Mouse (Mus musculus) cerebellum, adult (tissue): ENCODE measurements around the gene Gm13288.
"Not testable (repeated sequence)": the region's sequence is repeated elsewhere in the genome, so short reads cannot be mapped to it uniquely, and the experiment has no call there.

Experiments used
- ATAC-seq: cut with Nextera tagmentation; 2 replicates; pipeline ENCODE4 v1.9.2; 2017; ENCODE audit warnings: mild to moderate bottlenecking, moderate library complexity, mixed read lengths; ENCODE audit not compliant: insufficient number of reproducible peaks, low FRiP score, low TSS enrichment

The Gm13288 gene

DNA sequence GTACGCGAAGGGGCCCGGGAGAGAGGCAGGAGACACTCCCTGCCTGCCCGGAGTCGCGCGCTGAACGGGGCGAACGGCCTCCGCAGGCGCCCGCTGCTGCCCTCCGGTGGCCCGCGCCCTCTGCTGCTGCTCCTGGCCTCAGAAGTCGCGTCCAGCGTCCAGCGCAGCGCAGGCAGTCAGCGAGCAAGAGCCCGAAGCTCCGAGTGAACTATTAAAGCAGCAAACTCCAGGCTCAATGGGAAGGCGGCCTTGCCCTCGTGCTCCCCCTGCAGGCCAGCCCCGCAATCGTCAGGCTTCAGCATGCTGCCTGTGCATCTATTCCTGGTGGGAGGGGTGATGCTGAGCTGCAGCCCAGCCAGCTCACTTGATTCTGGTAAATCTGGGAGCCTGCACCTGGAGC is 8.2 kb upstream of the Gm13288 start, which contains the start of gene Gm13279:
Gm13279 (plus strand) TSS at position 301 of the 400 bp plus-strand sequence.
- ATAC-seq: not testable (repeated sequence)

DNA sequence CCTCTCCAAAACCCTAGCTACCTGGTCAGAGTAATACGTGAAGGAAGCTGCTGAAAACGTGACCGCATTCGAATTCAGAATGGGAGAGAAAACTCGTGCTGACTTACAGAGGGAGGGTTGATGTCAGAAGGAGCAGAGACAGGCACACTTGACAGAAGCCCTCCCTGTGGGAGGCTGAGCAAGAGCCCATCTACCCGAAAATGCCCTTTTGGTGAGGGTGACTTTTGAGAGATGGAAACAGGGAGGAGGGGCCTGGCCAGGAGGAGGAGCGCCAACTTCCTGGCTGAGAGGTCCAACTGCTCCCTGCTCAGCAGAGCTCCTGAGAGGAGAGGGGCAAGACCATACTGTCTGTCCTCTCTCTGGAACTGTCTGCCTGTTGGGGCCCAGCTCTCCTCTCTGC is 6.0 kb upstream of the Gm13288 start, which contains the start of gene Gm13285:
Gm13285 (plus strand) TSS at position 301 of the 400 bp plus-strand sequence.
- not testable (repeated sequence) for ATAC-seq

DNA sequence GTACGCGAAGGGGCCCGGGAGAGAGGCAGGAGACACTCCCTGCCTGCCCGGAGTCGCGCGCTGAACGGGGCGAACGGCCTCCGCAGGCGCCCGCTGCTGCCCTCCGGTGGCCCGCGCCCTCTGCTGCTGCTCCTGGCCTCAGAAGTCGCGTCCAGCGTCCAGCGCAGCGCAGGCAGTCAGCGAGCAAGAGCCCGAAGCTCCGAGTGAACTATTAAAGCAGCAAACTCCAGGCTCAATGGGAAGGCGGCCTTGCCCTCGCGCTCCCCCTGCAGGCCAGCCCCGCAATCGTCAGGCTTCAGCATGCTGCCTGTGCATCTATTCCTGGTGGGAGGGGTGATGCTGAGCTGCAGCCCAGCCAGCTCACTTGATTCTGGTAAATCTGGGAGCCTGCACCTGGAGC is 2.4 kb upstream of the Gm13288 start, which contains the start of gene Gm13287:
Gm13287 (plus strand) TSS at position 301 of the 400 bp plus-strand sequence.
- ATAC-seq: not testable (repeated sequence)

DNA sequence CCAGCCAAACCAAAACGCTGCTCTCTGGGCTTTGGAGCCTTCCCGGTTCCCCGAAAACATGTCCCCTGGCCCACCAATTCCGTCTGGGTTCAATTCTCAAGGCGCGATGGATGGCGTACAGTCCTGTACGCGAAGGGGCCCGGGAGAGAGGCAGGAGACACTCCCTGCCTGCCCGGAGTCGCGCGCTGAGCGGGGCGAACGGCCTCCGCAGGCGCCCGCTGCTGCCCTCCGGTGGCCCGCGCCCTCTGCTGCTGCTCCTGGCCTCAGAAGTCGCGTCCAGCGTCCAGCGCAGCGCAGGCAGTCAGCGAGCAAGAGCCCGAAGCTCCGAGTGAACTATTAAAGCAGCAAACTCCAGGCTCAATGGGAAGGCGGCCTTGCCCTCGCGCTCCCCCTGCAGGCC is 430 bp downstream of the Gm13288 start:
- not testable (repeated sequence) for ATAC-seq

DNA sequence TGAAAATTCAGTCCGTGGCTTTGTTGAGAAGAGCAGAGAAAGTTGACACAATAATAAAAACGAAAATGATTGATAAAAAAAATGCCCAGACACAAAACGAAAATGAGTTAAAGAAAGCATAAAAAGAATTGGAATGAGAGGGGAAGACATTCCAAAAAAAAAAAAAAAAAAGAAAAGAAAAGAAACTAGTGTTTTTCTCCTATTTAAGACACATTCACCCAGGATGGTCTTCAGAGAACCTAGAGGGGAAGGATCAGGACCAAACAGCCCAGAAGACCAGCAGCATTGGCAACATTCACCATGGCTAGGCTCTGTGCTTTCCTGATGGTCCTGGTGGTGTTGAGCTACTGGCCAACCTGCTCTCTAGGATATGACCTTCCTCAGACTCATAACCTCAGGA is 10.6 kb downstream of the Gm13288 start, which contains the start of gene Ifna7:
Ifna7 (plus strand) TSS at position 301 of the 400 bp plus-strand sequence.
- ATAC-seq: no peak

DNA sequence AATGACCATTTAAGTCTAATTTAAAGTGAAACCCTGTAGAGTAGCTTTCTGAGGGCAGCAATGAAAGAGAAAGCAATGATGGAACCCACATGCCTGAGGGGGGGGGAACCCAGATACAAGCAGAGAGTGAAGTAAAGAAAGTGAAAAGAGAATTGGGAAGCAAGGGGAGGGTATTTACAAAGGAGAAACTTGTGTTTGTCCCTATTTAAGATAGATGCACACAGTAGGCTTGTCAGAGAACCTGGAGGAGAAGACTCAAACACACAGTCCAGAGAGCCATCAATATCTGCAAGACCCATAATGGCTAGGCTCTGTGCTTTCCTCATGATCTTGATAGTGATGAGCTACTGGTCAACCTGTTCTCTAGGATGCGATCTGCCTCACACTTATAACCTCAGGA is 14.3 kb downstream of the Gm13288 start, which contains the start of gene Ifna11:
Ifna11 (plus strand) TSS at position 301 of the 400 bp plus-strand sequence.
- no peak for ATAC-seq

DNA sequence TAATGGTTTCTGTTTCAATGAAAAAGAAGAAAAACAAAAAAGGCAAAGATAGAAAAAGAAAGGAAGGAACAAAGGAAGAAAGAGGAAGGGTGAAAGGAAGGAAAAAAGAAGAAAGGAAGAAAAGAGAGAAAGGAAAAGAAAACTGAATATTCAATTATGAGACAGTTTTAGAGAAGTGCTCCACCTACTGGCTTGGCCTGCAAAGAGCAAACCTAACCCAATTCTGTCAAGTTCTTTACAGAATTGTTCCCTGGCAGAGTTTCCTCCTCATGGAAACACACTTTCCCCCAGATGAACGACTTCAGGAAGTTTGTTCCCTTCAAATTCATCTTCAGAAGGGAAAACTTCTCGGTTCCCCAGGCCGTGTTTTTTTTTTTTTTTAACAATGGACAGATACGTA is 17.7 kb downstream of the Gm13288 start:
- ATAC-seq: no peak

DNA sequence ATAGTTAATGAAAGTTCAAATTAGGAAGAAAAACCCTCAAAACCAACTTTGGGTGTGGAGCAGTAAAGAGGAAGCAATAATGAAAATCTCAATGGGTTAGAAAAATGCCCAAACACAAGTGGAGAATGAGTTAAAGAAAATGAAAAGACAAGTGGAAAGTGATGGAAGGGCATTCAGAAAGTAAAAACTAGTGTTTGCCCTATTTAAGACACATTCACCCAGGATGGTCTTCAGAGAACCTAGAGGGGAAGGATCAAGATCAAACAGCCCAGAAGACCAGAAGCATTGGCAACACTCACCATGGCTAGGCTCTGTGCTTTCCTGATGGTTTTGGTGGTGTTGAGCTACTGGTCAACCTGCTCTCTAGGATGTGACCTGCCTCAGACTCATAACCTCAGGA is 21.8 kb downstream of the Gm13288 start, which contains the start of gene Ifna6:
Ifna6 (plus strand) TSS at position 301 of the 400 bp plus-strand sequence.
- not testable (repeated sequence) for ATAC-seq

DNA sequence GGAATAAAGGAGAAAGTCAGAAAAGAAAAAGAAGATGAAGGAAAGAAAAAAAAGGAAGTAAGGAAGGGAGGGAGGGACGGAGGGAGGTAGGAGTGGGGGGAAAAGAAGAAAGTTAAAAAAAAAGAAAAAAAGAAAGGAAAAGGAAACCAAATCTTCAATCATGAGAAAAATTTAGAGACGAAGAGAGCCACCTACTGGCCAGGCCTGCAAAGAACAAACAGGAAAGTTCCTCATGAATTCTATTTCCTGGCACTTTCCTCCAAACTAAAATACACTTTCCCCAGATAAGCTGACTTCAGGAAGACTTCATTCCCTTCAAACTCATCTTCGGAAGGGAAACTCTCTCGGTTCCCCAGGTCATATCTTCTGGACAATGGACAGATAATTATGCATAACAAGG is 25.2 kb downstream of the Gm13288 start:
- ATAC-seq: no peak

DNA sequence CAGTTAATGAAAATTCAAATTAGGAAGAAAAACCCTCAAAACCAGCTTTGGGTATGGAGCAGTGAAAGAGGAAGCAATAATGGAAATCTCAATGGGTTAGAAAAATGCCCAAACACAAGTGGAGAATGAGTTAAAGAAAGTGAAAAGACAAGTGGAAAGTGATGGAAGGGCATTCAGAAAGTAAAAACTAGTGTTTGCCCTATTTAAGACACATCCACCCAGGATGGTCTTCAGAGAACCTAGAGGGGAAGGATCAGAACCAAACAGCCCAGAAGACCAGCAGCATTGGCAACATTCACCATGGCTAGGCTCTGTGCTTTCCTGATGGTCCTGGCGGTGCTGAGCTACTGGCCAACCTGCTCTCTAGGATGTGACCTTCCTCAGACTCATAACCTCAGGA is 29.9 kb downstream of the Gm13288 start, which contains the start of gene Ifna5:
Ifna5 (plus strand) TSS at position 301 of the 400 bp plus-strand sequence.
- ATAC-seq: not testable (repeated sequence)

DNA sequence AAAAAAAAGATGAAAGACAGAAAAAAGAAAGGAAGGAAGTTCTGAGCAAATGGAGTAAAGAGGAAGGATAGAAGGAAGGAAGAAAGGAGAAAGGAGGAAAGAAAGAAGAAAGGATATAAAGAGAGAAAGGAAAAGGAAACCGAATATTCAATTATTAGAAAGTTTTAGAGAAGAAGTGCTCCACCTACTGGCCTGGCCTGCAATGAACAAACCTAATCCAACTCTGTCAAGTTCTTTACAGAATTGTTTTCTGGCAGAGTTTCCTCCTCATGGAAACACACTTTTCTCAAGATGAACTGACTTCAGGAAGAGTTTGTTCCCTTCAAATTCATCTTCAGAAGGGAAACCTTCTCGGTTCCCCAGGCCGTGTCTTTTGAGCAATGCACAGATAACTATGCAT is 33.5 kb downstream of the Gm13288 start:
- ATAC-seq: no peak

DNA sequence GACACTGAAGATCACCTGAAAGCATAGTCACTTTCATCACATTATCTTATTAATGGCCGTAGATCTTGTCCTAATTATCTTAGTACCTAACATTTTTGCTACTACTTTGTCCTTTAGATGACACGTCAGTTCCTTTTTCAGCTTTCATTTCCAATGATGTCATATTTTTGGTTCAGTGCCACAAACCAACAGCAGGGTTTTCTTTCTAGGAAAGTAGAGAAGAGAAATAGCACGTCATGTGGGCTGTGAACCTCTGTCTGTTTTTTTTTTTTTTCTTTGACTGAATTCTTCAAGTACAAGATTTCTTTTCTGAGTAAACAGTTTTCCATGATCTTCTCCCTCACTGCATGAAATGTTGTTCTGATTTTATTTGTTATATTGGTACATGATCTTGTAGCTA is 34.7 kb downstream of the Gm13288 start:
- no peak for ATAC-seq

DNA sequence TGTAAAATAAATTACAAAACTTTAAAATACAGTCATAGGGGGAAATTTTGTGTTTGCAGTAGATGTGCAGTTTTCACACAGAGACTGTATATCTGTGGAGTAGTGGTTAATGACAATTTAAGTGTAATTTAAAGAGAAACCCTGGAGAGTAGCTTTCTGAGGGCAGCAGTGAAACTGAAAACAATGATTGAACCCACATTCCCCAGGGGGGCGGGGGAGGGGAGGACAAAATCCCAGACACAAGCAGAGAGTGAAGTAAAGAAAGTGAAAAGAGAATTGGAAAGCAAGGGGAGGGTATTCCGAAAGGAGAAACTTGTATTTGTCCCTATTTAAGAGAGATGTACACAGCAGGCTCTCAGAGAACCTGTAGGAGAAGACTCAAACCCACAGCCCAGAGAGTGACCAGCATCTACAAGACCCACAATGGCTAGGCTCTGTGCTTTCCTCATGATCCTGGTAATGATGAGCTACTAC is 36.1 kb downstream of the Gm13288 start, which contains the start of gene Ifna4:
Ifna4 (plus strand) TSS at position 424 of the 474 bp plus-strand sequence.
- ATAC-seq: no peak

DNA sequence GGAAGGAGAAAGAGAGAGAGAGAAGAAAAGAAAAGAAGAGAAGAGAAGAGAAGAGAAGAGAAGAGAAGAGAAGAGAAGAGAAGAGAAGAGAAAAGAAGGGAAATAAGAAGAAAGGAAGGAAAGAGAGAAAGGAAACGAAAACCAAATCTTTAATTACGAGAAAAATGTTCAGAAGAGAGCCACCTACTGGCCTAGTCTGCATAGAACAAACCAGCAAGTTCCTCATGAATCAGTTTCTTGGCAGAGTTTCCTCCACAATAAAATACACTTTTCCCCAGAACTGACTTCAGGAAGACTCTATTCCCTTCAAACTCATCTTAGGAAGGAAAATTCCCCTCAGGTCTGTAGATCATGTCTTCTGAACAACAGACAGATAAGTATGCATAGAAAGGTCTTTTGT is 40.0 kb downstream of the Gm13288 start:
- ATAC-seq: no peak

DNA sequence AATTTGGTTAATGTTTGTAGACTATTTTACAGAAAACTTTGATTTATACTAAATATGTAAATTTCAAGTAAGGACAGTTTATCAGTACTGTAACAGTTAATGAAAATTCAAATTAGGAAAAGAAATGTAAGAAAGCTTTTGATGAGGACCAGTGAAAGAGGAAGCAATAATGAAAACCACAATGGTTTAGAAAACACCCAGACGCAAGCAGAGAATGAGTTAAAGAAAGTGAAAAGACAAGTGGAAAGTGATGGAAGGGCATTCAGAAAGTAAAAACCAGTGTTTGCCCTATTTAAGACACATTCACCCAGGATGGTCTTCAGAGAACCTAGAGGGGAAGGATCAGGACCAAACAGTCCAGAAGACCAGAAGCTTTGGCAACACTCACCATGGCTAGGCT is 44.4 kb downstream of the Gm13288 start, which contains the start of gene Ifna1:
Ifna1 (plus strand) TSS at position 390 of the 400 bp plus-strand sequence.
- ATAC-seq: no peak

DNA sequence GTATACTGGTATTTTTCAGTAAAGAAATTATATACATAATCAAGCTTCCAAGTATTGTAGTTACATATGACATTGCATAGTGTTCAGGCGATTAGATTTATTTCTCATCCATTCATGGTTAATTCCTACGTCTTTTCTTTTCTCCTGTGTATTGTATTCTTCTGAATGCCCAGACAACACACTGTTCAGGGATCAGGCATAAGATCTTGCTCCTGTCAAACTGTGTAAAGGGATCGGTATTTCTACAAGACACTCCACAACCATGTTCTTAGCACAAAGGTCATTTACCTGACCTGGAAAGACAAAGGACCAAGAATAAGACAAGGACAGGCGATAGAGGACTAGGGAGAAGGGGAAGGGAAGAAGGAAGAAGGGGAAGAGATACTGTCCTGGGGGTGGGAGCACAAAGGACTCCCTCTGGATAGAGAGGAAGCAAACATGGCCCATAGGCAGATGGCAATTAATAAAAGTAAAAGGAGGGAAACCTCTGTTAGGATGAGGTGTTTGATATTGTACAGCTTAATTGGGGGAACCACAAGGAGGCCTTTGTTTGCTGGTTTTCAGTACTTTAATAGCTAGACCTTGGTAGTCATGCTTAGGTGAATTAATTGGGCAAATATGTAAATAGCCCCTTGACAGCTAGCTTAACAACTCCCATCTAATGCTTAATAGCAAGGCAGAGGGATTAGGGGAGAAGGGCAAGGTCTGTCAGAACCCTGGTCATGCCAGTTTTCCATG is 45.9 kb downstream of the Gm13288 start:
- ATAC-seq: no peak
